Mouse (Mus musculus) embryonic facial prominence, embryonic 15.5 days (tissue): Measurements from ENCODE around the gene Trp53inp2. TPM values are rescaled to one million over a fixed set of nuclear protein-coding genes. Genes with fewer than 3 reads are reported as not detected.

Experiments used
- ATAC-seq: fragments of 200-750 bp; cut with Nextera tagmentation; 2 replicates; pipeline ENCODE4 v1.8.0; 2017; ENCODE audit warnings: low read depth, moderate TSS enrichment; ENCODE audit not compliant: insufficient number of reproducible peaks, low FRiP score, low TSS enrichment
- H3K27ac ChIP-seq: fragments of 300-500 bp; sonication (generic); replicated peaks from 2 replicates; pipeline ENCODE4 v1.5.1; 2015; ENCODE audit warnings: mild to moderate bottlenecking, inconsistent platforms
- H3K27me3 ChIP-seq: fragments of 300-500 bp; sonication (generic); 2 replicates; pipeline ENCODE4 v1.6.1; 2015; ENCODE audit warnings: inconsistent platforms
- H3K36me3 ChIP-seq: fragments of 300-500 bp; sonication (generic); 2 replicates; pipeline ENCODE4 v1.6.1; 2015; ENCODE audit warnings: mild to moderate bottlenecking, inconsistent platforms
- H3K4me1 ChIP-seq: fragments of 300-500 bp; sonication (generic); 2 replicates; pipeline ENCODE4 v1.6.1; 2015; ENCODE audit warnings: inconsistent platforms
- H3K4me2 ChIP-seq: fragments of 300-500 bp; sonication (generic); replicated peaks from 2 replicates; pipeline ENCODE4 v1.6.1; 2015; ENCODE audit warnings: mild to moderate bottlenecking, inconsistent platforms
- H3K4me3 ChIP-seq: fragments of 300-500 bp; sonication (generic); replicated peaks from 2 replicates; pipeline ENCODE4 v1.5.1; 2015; ENCODE audit warnings: mild to moderate bottlenecking, inconsistent platforms
- H3K9ac ChIP-seq: fragments of 300-500 bp; sonication (generic); 2 replicates; pipeline ENCODE4 v1.6.1; 2015; ENCODE audit warnings: inconsistent platforms
- H3K9me3 ChIP-seq: fragments of 300-500 bp; sonication (generic); replicated peaks from 2 replicates; pipeline ENCODE4 v1.6.1; 2016; ENCODE audit warnings: inconsistent platforms
- WGBS: fragments of 180-500 bp; shearing (Covaris S2); methylation state at CpG from one replicate; pipeline ENCODE4 v1.1.7; 2015; 5-methylcytosine and 5-hydroxymethylcytosine counted together
- polyA plus RNA-seq: library from polyadenylated mRNA; unstranded; fragments of >200 nt; fragmentation: Nextera tagmentation; extraction: Ambion mirVana; gene quantifications from 2 replicates; pipeline ENCODE4 v1.2.1, GENCODE M21; 2015

Gene Trp53inp2
- polyA plus RNA-seq = 22.8 and 26.0 TPM in 2 replicates

- peaks cover 11% of the 10 kb centered on the region for H3K27me3 ChIP-seq
- H3K4me1 ChIP-seq = peaks cover 23% of the 10 kb centered on the region
- H3K9ac ChIP-seq = peak within 1 kb of the TSS; percentile 87
- no peaks in the 10 kb centered on the region for H3K36me3 ChIP-seq
- peak within 1 kb of the TSS; percentile 96 for H3K27ac ChIP-seq
- ATAC-seq = no peak
- H3K4me3 ChIP-seq = peak within 1 kb of the TSS; percentile 80
- no peaks in the 10 kb centered on the region for H3K9me3 ChIP-seq
- 42% methylated on average over 8 of the region's 8 CpGs for WGBS
- H3K4me2 ChIP-seq = peak within 1 kb of the TSS; percentile 85
Measured at GRCm38 (mm10) chr2:155380261-155381059, at the start of gene Trp53inp2. Gene Trp53inp2 (plus strand): TSS chr2:155381059.

GRCm38 (mm10) chr2:155331351-155331750 lies 49.5 kb upstream of the Trp53inp2 start:
- no peak for ATAC-seq
- WGBS = 84% methylated on average over 4 of the region's 4 CpGs
- no peaks in the 10 kb centered on the region for H3K9me3 ChIP-seq
- H3K4me2 ChIP-seq = no peak overlapping the region
- no peak overlapping the region for H3K9ac ChIP-seq
- H3K36me3 ChIP-seq = peaks cover 37% of the 10 kb centered on the region
- no peaks in the 10 kb centered on the region for H3K4me1 ChIP-seq
- H3K27ac ChIP-seq = no peak overlapping the region
- H3K27me3 ChIP-seq = no peaks in the 10 kb centered on the region
- H3K4me3 ChIP-seq = no peak overlapping the region

- no peak for ATAC-seq
- no peak overlapping the region for H3K27ac ChIP-seq
- H3K27me3 ChIP-seq = no peaks in the 10 kb centered on the region
- no peak overlapping the region for H3K4me2 ChIP-seq
- WGBS = 90% methylated on average over 1 of the region's 1 CpGs
- peaks cover 27% of the 10 kb centered on the region for H3K36me3 ChIP-seq
- no peak overlapping the region for H3K4me3 ChIP-seq
- no peaks in the 10 kb centered on the region for H3K4me1 ChIP-seq
- H3K9ac ChIP-seq = no peak overlapping the region
- no peaks in the 10 kb centered on the region for H3K9me3 ChIP-seq
Measured at GRCm38 (mm10) chr2:155333421-155333820, 47.4 kb upstream of the Trp53inp2 start.

GRCm38 (mm10) chr2:155335231-155335630 lies 45.6 kb upstream of the Trp53inp2 start:
- H3K27ac ChIP-seq = no peak overlapping the region
- H3K9ac ChIP-seq = no peak overlapping the region
- H3K36me3 ChIP-seq = peaks cover 27% of the 10 kb centered on the region
- H3K4me3 ChIP-seq = no peak overlapping the region
- 84% methylated on average over 1 of the region's 1 CpGs for WGBS
- H3K9me3 ChIP-seq = no peaks in the 10 kb centered on the region
- H3K4me1 ChIP-seq = no peaks in the 10 kb centered on the region
- no peak overlapping the region for H3K4me2 ChIP-seq
- H3K27me3 ChIP-seq = no peaks in the 10 kb centered on the region
- ATAC-seq = no peak

GRCm38 (mm10) chr2:155336254-155336653 lies 44.6 kb upstream of the Trp53inp2 start:
- WGBS = 97% methylated on average over 3 of the region's 3 CpGs
- no peak for ATAC-seq
- no peaks in the 10 kb centered on the region for H3K27me3 ChIP-seq
- H3K9me3 ChIP-seq = no peaks in the 10 kb centered on the region
- H3K27ac ChIP-seq = no peak overlapping the region
- no peak overlapping the region for H3K4me3 ChIP-seq
- H3K9ac ChIP-seq = no peak overlapping the region
- peaks cover 19% of the 10 kb centered on the region; the same call in 1 of the 2 replicates for H3K36me3 ChIP-seq
- H3K4me2 ChIP-seq = no peak overlapping the region
- no peaks in the 10 kb centered on the region for H3K4me1 ChIP-seq

- H3K27ac ChIP-seq = no peak overlapping the region
- H3K27me3 ChIP-seq = no peaks in the 10 kb centered on the region
- peaks cover 12% of the 10 kb centered on the region; the same call in 1 of the 2 replicates for H3K36me3 ChIP-seq
- no peaks in the 10 kb centered on the region for H3K4me1 ChIP-seq
- H3K9me3 ChIP-seq = no peaks in the 10 kb centered on the region
- no peak for ATAC-seq
- no peak overlapping the region for H3K4me2 ChIP-seq
- H3K4me3 ChIP-seq = no peak overlapping the region
- no peak overlapping the region for H3K9ac ChIP-seq
Measured at GRCm38 (mm10) chr2:155340166-155340565, 40.7 kb upstream of the Trp53inp2 start.

- no peak overlapping the region for H3K9ac ChIP-seq
- ATAC-seq = no peak
Measured at GRCm38 (mm10) chr2:155346670-155347069, 34.2 kb upstream of the Trp53inp2 start.

GRCm38 (mm10) chr2:155354402-155354801 lies 26.5 kb upstream of the Trp53inp2 start:
- H3K27ac ChIP-seq = no peak overlapping the region
- no peak overlapping the region for H3K9ac ChIP-seq
- H3K4me3 ChIP-seq = no peak overlapping the region
- peaks cover 12% of the 10 kb centered on the region for H3K4me1 ChIP-seq
- no peak overlapping the region for H3K4me2 ChIP-seq
- no peak for ATAC-seq
- H3K27me3 ChIP-seq = no peaks in the 10 kb centered on the region
- no peaks in the 10 kb centered on the region for H3K9me3 ChIP-seq
- no peaks in the 10 kb centered on the region for H3K36me3 ChIP-seq
- 87% methylated on average over 3 of the region's 3 CpGs for WGBS

More at GRCm38 (mm10) chr2:155346670-155347069, 34.2 kb upstream of the Trp53inp2 start:
- H3K9me3 ChIP-seq = no peaks in the 10 kb centered on the region
- H3K4me1 ChIP-seq = no peaks in the 10 kb centered on the region
- H3K27ac ChIP-seq = no peak overlapping the region
- no peak overlapping the region for H3K4me2 ChIP-seq
- no peak overlapping the region for H3K4me3 ChIP-seq
- no peaks in the 10 kb centered on the region for H3K27me3 ChIP-seq
- peaks cover 8% of the 10 kb centered on the region; the same call in 1 of the 2 replicates for H3K36me3 ChIP-seq
- WGBS = 86% methylated on average over 1 of the region's 1 CpGs

- ATAC-seq = peak; percentile 98
- Histone ChIP-seq H3K4me2 (peak within 1 kb of the TSS; percentile 77), H3K27me3 (no peaks in the 10 kb centered on the region), H3K9ac (peak within 1 kb of the TSS; percentile 65), H3K9me3 (no peaks in the 10 kb centered on the region), H3K4me1 (peaks cover 12% of the 10 kb centered on the region), H3K36me3 (no peaks in the 10 kb centered on the region), H3K4me3 (peak within 1 kb of the TSS; percentile 87), H3K27ac (peak within 1 kb of the TSS; percentile 60)
- WGBS = under 1% methylated on average over 38 of the region's 38 CpGs
Measured at GRCm38 (mm10) chr2:155356971-155357591, 23.8 kb upstream of the Trp53inp2 start, which contains the start of gene Pigu. Gene Pigu (minus strand): TSS chr2:155357430.

- peak overlapping the region; percentile 8; the same call in 1 of the 2 replicates for H3K27ac ChIP-seq
- H3K36me3 ChIP-seq = no peaks in the 10 kb centered on the region
Measured at GRCm38 (mm10) chr2:155357686-155358399, 23.0 kb upstream of the Trp53inp2 start.

More at GRCm38 (mm10) chr2:155357686-155358399, 23.0 kb upstream of the Trp53inp2 start:
- H3K4me3 ChIP-seq = peak overlapping the region; percentile 87
- 34% methylated on average over 14 of the region's 14 CpGs for WGBS
- no peaks in the 10 kb centered on the region for H3K9me3 ChIP-seq
- no peak for ATAC-seq
- no peaks in the 10 kb centered on the region for H3K27me3 ChIP-seq
- H3K9ac ChIP-seq = peak overlapping the region; percentile 4; the same call in 1 of the 2 replicates
- H3K4me1 ChIP-seq = peaks cover 12% of the 10 kb centered on the region
- peak overlapping the region; percentile 77 for H3K4me2 ChIP-seq
